Mouse (Mus musculus): ENCODE data around the gene Snrpn. TPM values are rescaled to one million over a fixed set of nuclear protein-coding genes. Genes with fewer than 3 reads are reported as not detected.
A peak's percentile ranks its signal among the peaks of the same experiment; 100 is the strongest.

Snrpn gene
- polyA plus RNA-seq, 1 experiment = 16.5 TPM

DNA sequence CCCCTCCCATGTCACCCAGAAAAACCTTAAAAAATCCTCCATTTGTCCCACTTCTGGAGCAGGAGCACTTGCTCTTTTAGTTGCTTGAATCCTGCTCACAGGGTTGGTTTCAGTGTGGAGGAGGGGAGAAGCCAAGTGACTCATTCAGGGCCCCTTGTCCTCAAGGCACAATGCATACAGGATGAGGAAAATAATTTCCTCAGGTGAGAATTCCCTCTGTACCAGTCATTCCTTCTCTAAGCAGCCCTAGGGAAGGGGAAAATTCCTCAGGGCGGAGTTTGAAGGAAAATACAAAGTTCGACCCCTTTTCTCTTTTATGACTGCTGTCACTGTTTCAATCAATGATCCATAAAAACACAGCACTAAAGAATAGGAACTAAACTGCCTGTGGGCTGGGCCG lies 126.8 kb downstream of the Snrpn start:
- no peak for DNase-seq
- no peak overlapping the region for H3K4me3 ChIP-seq (replicated peaks; ENCODE audit: extremely low read depth, low read depth, low read length)
- WGBS = 67% methylated on average over 3 of the region's 3 CpGs
- no peak for TF ChIP-seq CTCF (IDR thresholded peaks at IDR 0.05; ENCODE audit: insufficient read depth, low read length)
- TF ChIP-seq POLR2A (IDR thresholded peaks at IDR 0.05; ENCODE audit: borderline replicate concordance, extremely low read depth, low read depth, low read length) = no peak
- no peaks in the 10 kb centered on the region for H3K4me1 ChIP-seq (ENCODE audit: control insufficient read depth, insufficient read depth, low read length)

DNA sequence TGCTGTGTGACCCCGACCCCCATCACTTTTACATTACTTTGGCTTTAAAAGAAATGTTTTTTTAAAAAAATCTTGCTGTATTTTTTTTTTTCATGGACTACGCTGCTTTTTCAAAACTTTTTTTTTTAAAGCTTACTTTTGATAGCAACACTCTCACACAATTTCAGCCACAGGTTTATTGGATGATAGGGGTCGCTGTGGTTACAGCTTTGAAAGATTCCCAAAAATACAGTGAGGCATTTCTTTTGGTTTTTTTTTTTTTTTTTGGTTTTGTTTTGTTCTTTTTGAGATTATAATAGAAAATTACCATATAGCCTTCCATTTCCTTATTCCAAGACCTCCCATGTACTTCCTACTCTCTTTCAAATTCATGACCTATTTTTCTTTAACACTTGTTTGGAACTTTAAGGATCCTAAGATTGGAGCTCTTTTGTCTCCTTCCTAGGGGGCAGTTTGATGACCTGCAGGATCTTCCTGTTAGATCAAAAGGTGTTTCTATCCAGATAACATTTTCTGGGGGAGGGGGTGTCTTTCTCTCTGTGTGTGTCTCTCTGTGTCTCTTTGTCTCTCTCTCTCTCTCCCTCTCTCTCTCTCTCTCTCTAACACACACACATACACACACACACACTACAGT lies 132.2 kb downstream of the Snrpn start:
- Histone ChIP-seq H3K4me1 (ENCODE audit: control insufficient read depth, insufficient read depth, low read length) (no peaks in the 10 kb centered on the region), H3K4me3 (replicated peaks; ENCODE audit: extremely low read depth, low read depth, low read length) (no peak overlapping the region)
- DNase-seq = no peak
- 35% methylated on average over 3 of the region's 3 CpGs for WGBS
- TF ChIP-seq POLR2A (IDR thresholded peaks at IDR 0.05; ENCODE audit: borderline replicate concordance, extremely low read depth, low read depth, low read length) (no peak), CTCF (IDR thresholded peaks at IDR 0.05; ENCODE audit: insufficient read depth, low read length) (no peak)

DNA sequence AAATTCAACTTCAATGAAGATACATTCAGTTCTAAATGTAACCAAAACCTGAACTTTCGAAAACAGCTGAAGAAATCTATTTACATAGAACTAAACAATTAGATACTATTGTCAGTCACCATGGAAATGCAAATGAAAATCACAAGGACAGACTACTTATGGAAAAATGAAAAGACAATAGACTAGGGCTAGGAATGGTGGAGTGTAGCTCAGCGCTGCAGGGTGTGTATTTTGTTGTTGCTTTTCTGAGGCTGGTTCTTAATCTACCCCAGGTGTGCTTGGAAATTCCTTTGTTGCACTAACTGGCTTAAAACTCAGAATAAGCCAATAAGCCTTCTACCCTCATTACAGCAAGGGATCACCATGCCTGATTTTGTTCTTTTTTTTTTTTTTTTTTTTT lies 133.8 kb downstream of the Snrpn start:
- Histone ChIP-seq H3K4me3 (replicated peaks; ENCODE audit: extremely low read depth, low read depth, low read length) (no peak overlapping the region), H3K4me1 (ENCODE audit: control insufficient read depth, insufficient read depth, low read length) (no peaks in the 10 kb centered on the region)
- 57% methylated on average over 2 of the region's 2 CpGs for WGBS
- DNase-seq = no peak
- TF ChIP-seq CTCF (IDR thresholded peaks at IDR 0.05; ENCODE audit: insufficient read depth, low read length) (no peak), POLR2A (IDR thresholded peaks at IDR 0.05; ENCODE audit: borderline replicate concordance, extremely low read depth, low read depth, low read length) (no peak)

DNA sequence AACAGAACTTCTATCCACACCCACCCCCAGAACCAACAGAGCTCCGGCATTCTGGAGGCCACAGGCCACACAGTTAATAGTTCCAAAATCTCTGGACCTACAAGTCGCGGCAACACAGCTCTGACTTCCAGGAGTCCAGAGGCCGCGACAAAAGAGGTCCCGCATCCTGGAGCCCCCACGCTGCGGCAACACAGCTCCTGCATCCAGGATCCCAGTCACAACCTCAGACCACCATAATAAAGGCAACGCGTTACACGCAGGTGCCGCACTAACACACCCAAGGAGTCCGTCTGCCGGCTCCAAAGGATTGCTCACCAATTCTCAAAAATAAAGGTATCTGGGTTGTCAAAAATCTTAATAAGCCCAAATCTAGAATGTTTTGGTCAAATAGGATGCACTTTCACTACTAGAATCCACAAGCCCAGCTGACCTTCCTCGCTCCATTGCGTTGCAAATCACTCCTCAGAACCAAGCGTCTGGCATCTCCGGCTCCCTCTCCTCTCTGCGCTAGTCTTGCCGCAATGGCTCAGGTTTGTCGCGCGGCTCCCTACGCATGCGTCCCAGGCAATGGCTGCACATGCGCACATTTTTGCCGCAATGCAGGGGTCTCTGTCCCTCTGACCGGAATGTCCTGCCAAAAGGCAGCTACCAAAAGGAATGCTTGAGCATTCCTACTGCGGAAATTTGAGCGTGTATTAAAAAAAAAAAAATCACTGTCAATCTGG lies 135.3 kb downstream of the Snrpn start, which contains the start of the genes Snurf and Gm38393:
Snurf (minus strand) TSS at position 444 of the 725 bp plus-strand sequence.
Gm38393 (minus strand) TSS at position 459 of the 725 bp plus-strand sequence.
- Histone ChIP-seq H3K4me1 (ENCODE audit: control insufficient read depth, insufficient read depth, low read length) (no peaks in the 10 kb centered on the region), H3K4me3 (replicated peaks; ENCODE audit: extremely low read depth, low read depth, low read length) (peak within 1 kb of the TSS; percentile 48)
- DNase-seq = peak; percentile 20
- TF ChIP-seq POLR2A (IDR thresholded peaks at IDR 0.05; ENCODE audit: borderline replicate concordance, extremely low read depth, low read depth, low read length) (peak; percentile 25; the same call in 1 of the 2 replicates), CTCF (IDR thresholded peaks at IDR 0.05; ENCODE audit: insufficient read depth, low read length) (no peak)
- WGBS = 56% methylated on average over 30 of the region's 30 CpGs

DNA sequence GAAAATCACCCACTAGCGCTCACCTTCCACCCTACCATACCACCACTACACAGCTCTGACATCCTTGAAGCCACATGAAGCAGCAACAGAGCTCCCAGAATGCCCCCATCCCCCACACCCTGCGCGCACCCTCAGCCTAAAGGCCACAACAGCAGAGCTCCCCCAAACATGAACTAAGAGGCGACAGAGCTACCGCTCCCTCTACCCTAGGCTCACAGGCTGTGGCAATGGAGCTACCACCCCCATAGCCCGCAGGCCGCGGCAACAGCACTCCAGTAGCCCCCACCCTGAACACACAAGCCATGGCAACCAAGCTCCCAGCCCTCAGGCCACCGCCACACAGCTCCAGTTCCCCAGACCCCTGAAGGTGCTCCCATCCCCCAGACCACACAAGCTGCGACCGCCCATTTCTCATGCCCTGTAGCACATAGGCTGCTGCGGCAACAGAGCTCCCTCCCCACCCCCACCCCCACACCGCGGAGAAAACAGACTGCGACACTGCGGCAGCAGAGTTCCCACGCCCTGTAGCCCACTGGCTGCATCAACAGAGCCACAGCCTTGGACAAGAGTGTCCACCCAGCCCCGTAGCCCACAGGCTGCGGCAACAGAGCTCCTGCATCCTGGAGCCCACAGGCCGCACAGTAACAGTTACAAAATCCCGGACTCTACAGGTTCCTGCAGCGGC lies 136.0 kb downstream of the Snrpn start:
- no peak for TF ChIP-seq POLR2A (IDR thresholded peaks at IDR 0.05; ENCODE audit: borderline replicate concordance, extremely low read depth, low read depth, low read length)
- peak; percentile 7 for DNase-seq
- whole genome bisulfite sequencing = 52% methylated on average over 22 of the region's 22 CpGs
- H3K4me3 ChIP-seq (replicated peaks; ENCODE audit: extremely low read depth, low read depth, low read length) = peak overlapping the region; percentile 48
- no peaks in the 10 kb centered on the region for H3K4me1 ChIP-seq (ENCODE audit: control insufficient read depth, insufficient read depth, low read length)

DNA sequence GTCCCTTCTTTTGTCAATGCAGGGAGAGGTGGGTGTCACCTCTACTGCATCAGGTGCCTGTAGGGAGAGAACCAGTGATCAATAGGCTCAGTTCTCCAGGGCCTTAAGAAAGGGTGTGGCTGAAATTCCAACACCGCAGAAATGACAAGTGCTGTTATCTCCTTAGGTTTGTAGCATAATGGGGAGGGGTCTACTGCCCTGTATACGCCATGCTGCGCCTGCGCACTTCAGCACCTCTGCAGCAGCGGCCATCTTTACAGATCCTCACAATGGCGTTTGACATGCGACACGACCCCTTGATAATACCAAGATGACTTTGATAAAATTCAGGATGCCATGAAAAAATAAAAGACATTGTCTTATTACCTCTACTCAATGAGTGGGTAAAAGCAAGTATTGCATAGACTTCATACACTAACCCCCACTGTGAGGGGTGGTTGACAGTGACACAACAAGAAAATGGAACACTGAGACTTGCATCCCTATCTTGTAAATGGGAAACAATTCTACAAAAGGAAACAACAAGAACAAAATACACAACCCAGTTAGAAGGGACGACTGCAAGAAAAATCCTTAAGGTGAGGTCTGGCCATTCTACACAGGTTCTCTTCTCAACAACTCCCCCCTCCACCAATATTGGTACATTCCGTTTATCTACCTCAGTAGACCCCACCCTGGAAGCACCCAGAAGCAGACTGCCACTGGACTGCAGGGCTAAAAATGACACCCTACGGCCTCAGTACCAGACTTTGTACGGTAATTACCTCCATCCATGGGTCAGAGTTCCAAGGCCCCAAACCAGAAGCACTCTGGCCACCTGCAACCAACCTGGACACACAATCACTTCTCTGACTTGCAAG lies 136.8 kb downstream of the Snrpn start:
- 71% methylated on average over 12 of the region's 12 CpGs for WGBS
- Histone ChIP-seq H3K4me1 (ENCODE audit: control insufficient read depth, insufficient read depth, low read length) (no peaks in the 10 kb centered on the region), H3K4me3 (replicated peaks; ENCODE audit: extremely low read depth, low read depth, low read length) (no peak overlapping the region)
- DNase-seq = no peak
- TF ChIP-seq CTCF (IDR thresholded peaks at IDR 0.05; ENCODE audit: insufficient read depth, low read length) = no peak
- no peak for TF ChIP-seq POLR2A (IDR thresholded peaks at IDR 0.05; ENCODE audit: borderline replicate concordance, extremely low read depth, low read depth, low read length)

DNA sequence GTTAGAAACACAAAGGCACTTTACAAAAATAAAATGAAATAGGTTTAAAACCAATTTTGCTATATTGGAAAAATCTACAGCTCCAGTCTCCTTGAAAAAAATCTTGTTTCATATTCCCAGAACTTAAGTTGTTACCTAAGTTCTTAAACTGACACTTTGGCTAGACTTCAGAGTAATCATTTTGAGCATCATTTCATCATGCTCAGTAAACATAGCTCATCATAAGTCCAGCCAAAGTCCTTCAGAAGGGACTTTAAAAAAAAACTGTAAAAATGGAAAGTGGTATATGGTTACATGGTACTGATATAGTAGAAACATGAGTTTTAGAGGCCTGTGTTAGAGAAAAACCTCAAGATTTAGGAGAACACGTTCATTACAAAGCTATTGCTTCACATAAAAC lies 161.4 kb downstream of the Snrpn start:
- Histone ChIP-seq H3K4me3 (replicated peaks; ENCODE audit: extremely low read depth, low read depth, low read length) (no peak overlapping the region), H3K4me1 (ENCODE audit: control insufficient read depth, insufficient read depth, low read length) (no peaks in the 10 kb centered on the region)
- TF ChIP-seq POLR2A (IDR thresholded peaks at IDR 0.05; ENCODE audit: borderline replicate concordance, extremely low read depth, low read depth, low read length) = no peak
- no peak for TF ChIP-seq CTCF (IDR thresholded peaks at IDR 0.05; ENCODE audit: insufficient read depth, low read length)
- no peak for DNase-seq
- 53% methylated on average over 1 of the region's 1 CpGs for WGBS

Other genes starting within 250 kb of the Snrpn start
- not detected in 2 replicates for gene Snurf, start 135.2 kb downstream of the Snrpn start, polyA plus RNA-seq (2012; rRNA removed)
- 0.22 and 0.34 TPM in 2 replicates for gene Gm38393, start 135.2 kb downstream of the Snrpn start, polyA plus RNA-seq (2012; rRNA removed)